Mouse (Mus musculus) large intestine, adult 2 months (tissue): ENCODE results near the gene Rexo5. TPM values are rescaled to one million over a fixed set of nuclear protein-coding genes. Genes with fewer than 3 reads are reported as not detected.

Source experiments
- DNase-seq: peaks from one replicate; pipeline ENCODE4 v3.0.0-alpha.2; 2012; ENCODE audit warnings: low read depth, low spot score
- WGBS: fragments of 180-500 bp; shearing (Covaris S2); methylation state at CpG from one replicate; pipeline ENCODE4 v1.1.7; 2018; 5-methylcytosine and 5-hydroxymethylcytosine counted together
- polyA plus RNA-seq: library from polyadenylated mRNA; depleted of rRNA; stranded (reverse); fragments of >200 nt; gene quantifications from 2 replicates; pipeline ENCODE4 v1.2.3, GENCODE M21; 2012; rRNA removed

Gene Rexo5
- 1.9 and 3.7 TPM in 2 replicates for polyA plus RNA-seq

GRCm38 (mm10) chr7:119793586-119794250 is at the start of gene Rexo5, which contains the start of gene Eri2:
Gene Rexo5 (plus strand): TSS chr7:119794006.
Gene Eri2 (minus strand): TSS chr7:119794058.
- no peak for DNase-seq
- WGBS = under 1% methylated on average over 53 of the region's 53 CpGs

GRCm38 (mm10) chr7:119744321-119744720 is 49.5 kb upstream of the Rexo5 start:
- 8% methylated on average over 34 of the region's 34 CpGs for WGBS

GRCm38 (mm10) chr7:119745869-119746268 is 47.9 kb upstream of the Rexo5 start:
- 20% methylated on average over 1 of the region's 1 CpGs for WGBS
- no peak for DNase-seq

More at GRCm38 (mm10) chr7:119744321-119744720, 49.5 kb upstream of the Rexo5 start:
- DNase-seq = no peak

- DNase-seq = no peak
- 71% methylated on average over 2 of the region's 2 CpGs for WGBS
Observed at GRCm38 (mm10) chr7:119748761-119749160, 45.0 kb upstream of the Rexo5 start.

- DNase-seq = no peak
Observed at GRCm38 (mm10) chr7:119749942-119750341, 43.9 kb upstream of the Rexo5 start.

GRCm38 (mm10) chr7:119753696-119754095 is 40.1 kb upstream of the Rexo5 start:
- WGBS = 84% methylated on average over 1 of the region's 1 CpGs
- DNase-seq = no peak

More at GRCm38 (mm10) chr7:119749942-119750341, 43.9 kb upstream of the Rexo5 start:
- 57% methylated on average over 2 of the region's 2 CpGs for WGBS

GRCm38 (mm10) chr7:119760527-119760951 is 33.3 kb upstream of the Rexo5 start, which contains the start of gene Acsm3:
Gene Acsm3 (plus strand): TSS chr7:119760923.
- no peak for DNase-seq
- WGBS = 10% methylated on average over 11 of the region's 11 CpGs

- WGBS = 16% methylated on average over 4 of the region's 4 CpGs
- no peak for DNase-seq
Observed at GRCm38 (mm10) chr7:119762166-119762697, 31.6 kb upstream of the Rexo5 start.

GRCm38 (mm10) chr7:119764377-119764776 is 29.4 kb upstream of the Rexo5 start:
- WGBS = 27% methylated on average over 3 of the region's 3 CpGs
- DNase-seq = no peak

GRCm38 (mm10) chr7:119766996-119767395 is 26.8 kb upstream of the Rexo5 start:
- 38% methylated on average over 6 of the region's 6 CpGs for WGBS
- DNase-seq = no peak

- 36% methylated on average over 8 of the region's 8 CpGs for WGBS
- no peak for DNase-seq
Observed at GRCm38 (mm10) chr7:119769895-119770294, 23.9 kb upstream of the Rexo5 start.

- WGBS = 94% methylated on average over 2 of the region's 2 CpGs
- DNase-seq = no peak
Observed at GRCm38 (mm10) chr7:119783453-119783852, 10.4 kb upstream of the Rexo5 start.

GRCm38 (mm10) chr7:119784908-119785307 is 8.9 kb upstream of the Rexo5 start:
- DNase-seq = no peak
- WGBS = 91% methylated on average over 5 of the region's 5 CpGs

- 87% methylated on average over 3 of the region's 3 CpGs for WGBS
- no peak for DNase-seq
Observed at GRCm38 (mm10) chr7:119789024-119789423, 4.8 kb upstream of the Rexo5 start.

GRCm38 (mm10) chr7:119794251-119794638 is 439 bp downstream of the Rexo5 start:
- under 1% methylated on average over 21 of the region's 21 CpGs for WGBS

GRCm38 (mm10) chr7:119795311-119795710 is 1.5 kb downstream of the Rexo5 start:
- DNase-seq = no peak

More at GRCm38 (mm10) chr7:119794251-119794638, 439 bp downstream of the Rexo5 start:
- DNase-seq = no peak

GRCm38 (mm10) chr7:119800488-119800887 is 6.7 kb downstream of the Rexo5 start:
- 92% methylated on average over 3 of the region's 3 CpGs for WGBS
- DNase-seq = no peak

- WGBS = 68% methylated on average over 3 of the region's 3 CpGs
- no peak for DNase-seq
Observed at GRCm38 (mm10) chr7:119800991-119801390, 7.2 kb downstream of the Rexo5 start.

- WGBS = 82% methylated on average over 5 of the region's 5 CpGs
- DNase-seq = no peak
Observed at GRCm38 (mm10) chr7:119807396-119807795, 13.6 kb downstream of the Rexo5 start.

- 93% methylated on average over 3 of the region's 3 CpGs for WGBS
- no peak for DNase-seq
Observed at GRCm38 (mm10) chr7:119808723-119809122, 14.9 kb downstream of the Rexo5 start.

GRCm38 (mm10) chr7:119835371-119835770 is 41.6 kb downstream of the Rexo5 start:
- no peak for DNase-seq
- 100% methylated on average over 1 of the region's 1 CpGs for WGBS
